Mouse (Mus musculus): Measurements from ENCODE around the gene Pus3. TPM values are rescaled to one million over a fixed set of nuclear protein-coding genes. Genes with fewer than 3 reads are reported as not detected.
A peak's percentile ranks its signal among the peaks of the same experiment; 100 is the strongest.

The Pus3 gene
- 10 to 100 TPM; 10.6 to 11.1 TPM for total RNA-seq (2021)
- long read RNA-seq, experiment 1, transcript Pus3-201 (4 exons, 2,019 nt) = major isoform, 6 of 12 reads
- long read RNA-seq, experiment 1, partial matches to known transcripts = 3 of 12 reads
- long read RNA-seq, experiment 1, other reads (novel, unspliced or antisense) = 1 of 12 reads
- long read RNA-seq, experiment 2, transcript Pus3-201 (4 exons, 2,019 nt) = major isoform, 6 of 10 reads
- long read RNA-seq, experiment 2, partial matches to known transcripts = 1 of 10 reads
- long read RNA-seq, experiment 2, other reads (novel, unspliced or antisense) = 2 of 10 reads

GRCm38 (mm10) chr9:35558257-35559008 is at the start of gene Pus3, which contains the start of gene Ddx25:
Gene Pus3, plus strand, starts transcription at chr9:35558595.
Gene Ddx25, minus strand, starts transcription at chr9:35558528.
- peak; percentile 73 to 75 for DNase-seq (ENCODE audit: low spot score in 2 of 2)
- intact Hi-C loops (cut with DNase I) = no loop called here

- intact Hi-C loops (cut with DNase I) = no loop called here
- DNase-seq (ENCODE audit: low spot score in 2 of 2) = no peak
Observed at GRCm38 (mm10) chr9:35513900-35514299, 44.5 kb upstream of the Pus3 start.

- intact Hi-C loops (cut with DNase I) = no loop called here
Observed at GRCm38 (mm10) chr9:35516182-35516581, 42.2 kb upstream of the Pus3 start.

GRCm38 (mm10) chr9:35516711-35517110 is 41.7 kb upstream of the Pus3 start:
- intact Hi-C loops (cut with DNase I) = no loop called here
- no peak for DNase-seq (ENCODE audit: low spot score in 2 of 2)

More at GRCm38 (mm10) chr9:35516182-35516581, 42.2 kb upstream of the Pus3 start:
- DNase-seq (ENCODE audit: low spot score in 2 of 2) = no peak

- no peak for DNase-seq (ENCODE audit: low spot score in 2 of 2)
- intact Hi-C loops (cut with DNase I) = no loop called here
Observed at GRCm38 (mm10) chr9:35518169-35518568, 40.2 kb upstream of the Pus3 start, which contains the start of gene Gm1113. Gene Gm1113, minus strand, starts transcription at chr9:35518269.

GRCm38 (mm10) chr9:35520631-35521348 is 37.6 kb upstream of the Pus3 start:
- intact Hi-C loops (cut with DNase I) = loop anchor here (5.0 kb wide), 1 partner anchor 98 kb away; the partner anchor contains the start of gene Cdon
- DNase-seq (ENCODE audit: low spot score in 2 of 2) = no peak

GRCm38 (mm10) chr9:35522241-35522640 is 36.2 kb upstream of the Pus3 start:
- intact Hi-C loops (cut with DNase I) = loop anchor here (5.0 kb wide), 1 partner anchor 100 kb away; the partner anchor contains the start of gene Cdon
- no peak for DNase-seq (ENCODE audit: low spot score in 2 of 2)

- intact Hi-C loops (cut with DNase I) = loop anchor here (5.0 kb wide), 1 partner anchor 101 kb away; the partner anchor contains the start of gene Cdon
- no peak for DNase-seq (ENCODE audit: low spot score in 2 of 2)
Observed at GRCm38 (mm10) chr9:35522821-35523515, 35.4 kb upstream of the Pus3 start.

GRCm38 (mm10) chr9:35523541-35523940 is 34.9 kb upstream of the Pus3 start:
- intact Hi-C loops (cut with DNase I) = loop anchor here (5.0 kb wide), 1 partner anchor 101 kb away; the partner anchor contains the start of gene Cdon
- peak; percentile 65 to 79 for DNase-seq (ENCODE audit: low spot score in 2 of 2)

- intact Hi-C loops (cut with DNase I) = loop anchor here (1.0 to 5.0 kb wide), 2 partner anchors 102 to 242 kb away; partner anchors contain the start of gene Cdon
- DNase-seq (ENCODE audit: low spot score in 2 of 2) = peak; percentile 82 to 83
Observed at GRCm38 (mm10) chr9:35523941-35524411, 34.4 kb upstream of the Pus3 start.

- intact Hi-C loops (cut with DNase I) = no loop called here
- DNase-seq (ENCODE audit: low spot score in 2 of 2) = no peak
Observed at GRCm38 (mm10) chr9:35529141-35529540, 29.3 kb upstream of the Pus3 start.

- DNase-seq (ENCODE audit: low spot score in 2 of 2) = no peak
- intact Hi-C loops (cut with DNase I) = loop anchor here (10.0 kb wide), 1 partner anchor 495 kb away; no protein-coding TSS in a partner anchor
Observed at GRCm38 (mm10) chr9:35529796-35530195, 28.6 kb upstream of the Pus3 start.

GRCm38 (mm10) chr9:35533266-35533665 is 25.1 kb upstream of the Pus3 start:
- DNase-seq (ENCODE audit: low spot score in 2 of 2) = no peak
- intact Hi-C loops (cut with DNase I) = loop anchor here (10.0 kb wide), 1 partner anchor 498 kb away; no protein-coding TSS in a partner anchor

- intact Hi-C loops (cut with DNase I) = loop anchor here (10.0 kb wide), 1 partner anchor 500 kb away; no protein-coding TSS in a partner anchor
- DNase-seq (ENCODE audit: low spot score in 2 of 2) = peak; percentile 64 to 70
Observed at GRCm38 (mm10) chr9:35535110-35535509, 23.3 kb upstream of the Pus3 start.

- intact Hi-C loops (cut with DNase I) = loop anchor here (1.0 to 10.0 kb wide), 2 partner anchors 254 to 501 kb away; no protein-coding TSS in a partner anchor
- no peak for DNase-seq (ENCODE audit: low spot score in 2 of 2)
Observed at GRCm38 (mm10) chr9:35535876-35536275, 22.5 kb upstream of the Pus3 start.

GRCm38 (mm10) chr9:35539001-35539750 is 19.2 kb upstream of the Pus3 start:
- DNase-seq (ENCODE audit: low spot score in 2 of 2) = no peak
- intact Hi-C loops (cut with DNase I) = loop anchor here (10.0 kb wide), 1 partner anchor 504 kb away; no protein-coding TSS in a partner anchor

- intact Hi-C loops (cut with DNase I) = loop anchor here (1.0 kb wide), 1 partner anchor 259 kb away; no protein-coding TSS in a partner anchor
- no peak for DNase-seq (ENCODE audit: low spot score in 2 of 2)
Observed at GRCm38 (mm10) chr9:35541024-35541423, 17.4 kb upstream of the Pus3 start.

GRCm38 (mm10) chr9:35541488-35541887 is 16.9 kb upstream of the Pus3 start:
- intact Hi-C loops (cut with DNase I) = loop anchor here (1.0 kb wide), 1 partner anchor 259 kb away; no protein-coding TSS in a partner anchor
- peak; percentile 82 to 87 for DNase-seq (ENCODE audit: low spot score in 2 of 2)
